Mouse (Mus musculus): ENCODE data around the gene Tex14. TPM values are rescaled to one million over a fixed set of nuclear protein-coding genes. Genes with fewer than 3 reads are reported as not detected.
"Not testable (repeated sequence)": the region's sequence is repeated elsewhere in the genome, so short reads cannot be mapped to it uniquely, and the experiment has no call there.

The Tex14 gene
- polyA plus RNA-seq, 1 experiment from 2014 or later, result 0.27 TPM

GRCm38 (mm10) chr11:87432447-87432846 lies 27.6 kb downstream of the Tex14 start:
- no peak for ATAC-seq (ENCODE audit: low FRiP score, low TSS enrichment)
- no peak overlapping the region for H3K9ac ChIP-seq (ENCODE audit: low read depth, low read length)
- H3K27me3 ChIP-seq (ENCODE audit: control insufficient read depth, insufficient read depth, low read length), result no peaks in the 10 kb centered on the region
- no peak overlapping the region for H3K4me3 ChIP-seq (ENCODE audit: low read length)
- no peaks in the 10 kb centered on the region for H3K36me3 ChIP-seq (ENCODE audit: control insufficient read depth, insufficient read depth, low read length)
- H3K27ac ChIP-seq (ENCODE audit: low read depth, low read length), result no peak overlapping the region
- no peak overlapping the region for H3K4me2 ChIP-seq (replicated peaks; ENCODE audit: low read depth, low read length)
- H3K9me3 ChIP-seq (ENCODE audit: control insufficient read depth, low read length), result no peaks in the 10 kb centered on the region
- H3K4me1 ChIP-seq (ENCODE audit: control insufficient read depth, insufficient read depth, low read length), result no peaks in the 10 kb centered on the region
- 59% methylated on average over 1 of the region's 1 CpGs for whole genome bisulfite sequencing

GRCm38 (mm10) chr11:87432933-87433669 lies 28.2 kb downstream of the Tex14 start:
- WGBS, result 43% methylated on average over 6 of the region's 6 CpGs
- Histone ChIP-seq H3K4me2 (replicated peaks; ENCODE audit: low read depth, low read length) (no peak overlapping the region), H3K9me3 (ENCODE audit: control insufficient read depth, low read length) (no peaks in the 10 kb centered on the region), H3K36me3 (ENCODE audit: control insufficient read depth, insufficient read depth, low read length) (no peaks in the 10 kb centered on the region), H3K27me3 (ENCODE audit: control insufficient read depth, insufficient read depth, low read length) (no peaks in the 10 kb centered on the region), H3K9ac (ENCODE audit: low read depth, low read length) (no peak overlapping the region), H3K4me3 (ENCODE audit: low read length) (no peak overlapping the region), H3K27ac (ENCODE audit: low read depth, low read length) (no peak overlapping the region), H3K4me1 (ENCODE audit: control insufficient read depth, insufficient read depth, low read length) (no peaks in the 10 kb centered on the region)
- no peak for ATAC-seq (ENCODE audit: low FRiP score, low TSS enrichment)

GRCm38 (mm10) chr11:87435107-87435506 lies 30.2 kb downstream of the Tex14 start:
- not testable (repeated sequence) for H3K27ac ChIP-seq (ENCODE audit: low read depth, low read length); H3K27me3 ChIP-seq (ENCODE audit: control insufficient read depth, insufficient read depth, low read length); H3K36me3 ChIP-seq (ENCODE audit: control insufficient read depth, insufficient read depth, low read length); H3K9me3 ChIP-seq (ENCODE audit: control insufficient read depth, low read length); H3K4me3 ChIP-seq (ENCODE audit: low read length); H3K9ac ChIP-seq (ENCODE audit: low read depth, low read length); ATAC-seq (ENCODE audit: low FRiP score, low TSS enrichment); H3K4me1 ChIP-seq (ENCODE audit: control insufficient read depth, insufficient read depth, low read length); H3K4me2 ChIP-seq (replicated peaks; ENCODE audit: low read depth, low read length)
- 89% methylated on average over 2 of the region's 2 CpGs for WGBS

GRCm38 (mm10) chr11:87436326-87437232 lies 31.7 kb downstream of the Tex14 start:
- ATAC-seq (ENCODE audit: low FRiP score, low TSS enrichment), result no peak
- Histone ChIP-seq H3K9me3 (ENCODE audit: control insufficient read depth, low read length) (no peaks in the 10 kb centered on the region), H3K4me1 (ENCODE audit: control insufficient read depth, insufficient read depth, low read length) (no peaks in the 10 kb centered on the region), H3K27me3 (ENCODE audit: control insufficient read depth, insufficient read depth, low read length) (no peaks in the 10 kb centered on the region), H3K9ac (ENCODE audit: low read depth, low read length) (no peak overlapping the region), H3K4me3 (ENCODE audit: low read length) (no peak overlapping the region), H3K4me2 (replicated peaks; ENCODE audit: low read depth, low read length) (no peak overlapping the region), H3K27ac (ENCODE audit: low read depth, low read length) (no peak overlapping the region), H3K36me3 (ENCODE audit: control insufficient read depth, insufficient read depth, low read length) (no peaks in the 10 kb centered on the region)
- 53% methylated on average over 5 of the region's 5 CpGs for WGBS

GRCm38 (mm10) chr11:87439796-87440420 lies 35.0 kb downstream of the Tex14 start:
- Histone ChIP-seq H3K36me3 (ENCODE audit: control insufficient read depth, insufficient read depth, low read length) (no peaks in the 10 kb centered on the region), H3K4me1 (ENCODE audit: control insufficient read depth, insufficient read depth, low read length) (no peaks in the 10 kb centered on the region), H3K27me3 (ENCODE audit: control insufficient read depth, insufficient read depth, low read length) (no peaks in the 10 kb centered on the region), H3K9ac (ENCODE audit: low read depth, low read length) (no peak overlapping the region), H3K4me3 (ENCODE audit: low read length) (no peak overlapping the region), H3K4me2 (replicated peaks; ENCODE audit: low read depth, low read length) (no peak overlapping the region), H3K9me3 (ENCODE audit: control insufficient read depth, low read length) (no peaks in the 10 kb centered on the region), H3K27ac (ENCODE audit: low read depth, low read length) (no peak overlapping the region)
- ATAC-seq (ENCODE audit: low FRiP score, low TSS enrichment), result no peak
- WGBS, result 82% methylated on average over 10 of the region's 10 CpGs

- H3K4me3 ChIP-seq (ENCODE audit: low read length), result peak overlapping the region; percentile 26; the same call in 1 of the 2 replicates
- H3K4me2 ChIP-seq (replicated peaks; ENCODE audit: low read depth, low read length), result peak overlapping the region; percentile 49
- ATAC-seq (ENCODE audit: low FRiP score, low TSS enrichment), result peak; percentile 98
- H3K27ac ChIP-seq (ENCODE audit: low read depth, low read length); H3K9ac ChIP-seq (ENCODE audit: low read depth, low read length); H3K27me3 ChIP-seq (ENCODE audit: control insufficient read depth, insufficient read depth, low read length); H3K9me3 ChIP-seq (ENCODE audit: control insufficient read depth, low read length); H3K36me3 ChIP-seq (ENCODE audit: control insufficient read depth, insufficient read depth, low read length); H3K4me1 ChIP-seq (ENCODE audit: control insufficient read depth, insufficient read depth, low read length): not testable (repeated sequence)
- under 1% methylated on average over 32 of the region's 62 CpGs for WGBS
Measured at GRCm38 (mm10) chr11:87442643-87443372, 37.9 kb downstream of the Tex14 start.

GRCm38 (mm10) chr11:87443373-87443883 lies 38.6 kb downstream of the Tex14 start:
- no peak; the same call in 1 of the 2 replicates for ATAC-seq (ENCODE audit: low FRiP score, low TSS enrichment)
- Histone ChIP-seq H3K4me2 (replicated peaks; ENCODE audit: low read depth, low read length) (no peak overlapping the region), H3K9ac (ENCODE audit: low read depth, low read length) (no peak overlapping the region), H3K36me3 (ENCODE audit: control insufficient read depth, insufficient read depth, low read length) (no peaks in the 10 kb centered on the region), H3K9me3 (ENCODE audit: control insufficient read depth, low read length) (no peaks in the 10 kb centered on the region), H3K4me3 (ENCODE audit: low read length) (no peak overlapping the region), H3K4me1 (ENCODE audit: control insufficient read depth, insufficient read depth, low read length) (0 out of 2 replicates have a peak, but pooled peaks cover 3% of the 10 kb centered on the region), H3K27me3 (ENCODE audit: control insufficient read depth, insufficient read depth, low read length) (no peaks in the 10 kb centered on the region), H3K27ac (ENCODE audit: low read depth, low read length) (0 out of 2 replicates have a peak overlapping the region, but pooled peaks have one; percentile 47)
- whole genome bisulfite sequencing, result under 1% methylated on average over 5 of the region's 5 CpGs

- not testable (repeated sequence) for H3K27ac ChIP-seq (ENCODE audit: low read depth, low read length); H3K4me2 ChIP-seq (replicated peaks; ENCODE audit: low read depth, low read length); H3K27me3 ChIP-seq (ENCODE audit: control insufficient read depth, insufficient read depth, low read length); H3K4me3 ChIP-seq (ENCODE audit: low read length); H3K9ac ChIP-seq (ENCODE audit: low read depth, low read length); H3K36me3 ChIP-seq (ENCODE audit: control insufficient read depth, insufficient read depth, low read length); H3K4me1 ChIP-seq (ENCODE audit: control insufficient read depth, insufficient read depth, low read length); ATAC-seq (ENCODE audit: low FRiP score, low TSS enrichment); H3K9me3 ChIP-seq (ENCODE audit: control insufficient read depth, low read length)
- 75% methylated on average over 10 of the region's 10 CpGs for WGBS
Measured at GRCm38 (mm10) chr11:87444056-87444455, 39.2 kb downstream of the Tex14 start.

Measured in kidney, embryonic 14.5 days (tissue).